Mouse (Mus musculus) CD8-positive naive resting alpha-beta T cell, adult 2 months (primary cell): Measurements from ENCODE around the gene Gm266.
"Not testable (repeated sequence)": the region's sequence is repeated elsewhere in the genome, so short reads cannot be mapped to it uniquely, and the experiment has no call there.

Experiments
- DNase-seq, 2 experiments: peaks; one replicate each; pipeline ENCODE4 v3.0.0; 2022; ENCODE audit warnings: low read depth in 2 of 2, low spot score in 2 of 2

Gene Gm266

DNA sequence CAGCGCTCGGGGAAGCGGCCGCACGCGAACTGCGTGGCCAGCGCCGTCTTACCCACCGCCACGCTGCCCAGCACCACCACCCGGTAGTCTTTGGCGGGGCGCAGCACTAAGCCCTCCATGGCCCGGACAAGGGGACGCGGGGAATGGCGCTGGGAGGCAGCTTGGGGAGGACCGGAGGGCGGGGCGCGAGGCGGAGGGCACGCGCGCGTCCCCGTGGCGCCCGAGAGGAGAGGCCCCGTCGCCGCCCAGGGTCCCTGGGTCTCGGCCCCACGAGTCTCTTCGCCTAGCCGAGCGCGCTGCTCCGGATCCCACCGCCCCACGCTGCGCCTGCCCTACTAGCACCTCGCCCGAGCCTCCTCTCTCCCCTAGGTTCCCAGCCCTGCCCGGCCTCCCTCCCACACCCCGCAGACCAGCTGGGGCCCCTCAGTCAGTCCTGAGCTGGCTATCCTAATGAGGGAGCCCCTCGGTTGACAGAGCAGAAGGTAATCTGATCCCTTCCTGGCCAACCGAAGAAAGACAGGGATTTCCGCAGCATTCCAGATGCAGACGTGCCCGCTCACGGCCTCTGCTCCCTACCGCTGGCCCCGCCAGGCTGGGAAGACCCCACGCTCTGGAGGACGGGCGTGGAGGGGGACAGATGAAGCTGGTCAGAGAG is at the start of gene Gm266:
Gene Gm266, minus strand, starts transcription at position 172 of the 655 bp plus-strand sequence.
- no peak for DNase-seq

- DNase-seq, result no peak
These were observed 49.7 kb upstream of the Gm266 start for GRCm38 (mm10) chr12:111535281-111535680.

DNA sequence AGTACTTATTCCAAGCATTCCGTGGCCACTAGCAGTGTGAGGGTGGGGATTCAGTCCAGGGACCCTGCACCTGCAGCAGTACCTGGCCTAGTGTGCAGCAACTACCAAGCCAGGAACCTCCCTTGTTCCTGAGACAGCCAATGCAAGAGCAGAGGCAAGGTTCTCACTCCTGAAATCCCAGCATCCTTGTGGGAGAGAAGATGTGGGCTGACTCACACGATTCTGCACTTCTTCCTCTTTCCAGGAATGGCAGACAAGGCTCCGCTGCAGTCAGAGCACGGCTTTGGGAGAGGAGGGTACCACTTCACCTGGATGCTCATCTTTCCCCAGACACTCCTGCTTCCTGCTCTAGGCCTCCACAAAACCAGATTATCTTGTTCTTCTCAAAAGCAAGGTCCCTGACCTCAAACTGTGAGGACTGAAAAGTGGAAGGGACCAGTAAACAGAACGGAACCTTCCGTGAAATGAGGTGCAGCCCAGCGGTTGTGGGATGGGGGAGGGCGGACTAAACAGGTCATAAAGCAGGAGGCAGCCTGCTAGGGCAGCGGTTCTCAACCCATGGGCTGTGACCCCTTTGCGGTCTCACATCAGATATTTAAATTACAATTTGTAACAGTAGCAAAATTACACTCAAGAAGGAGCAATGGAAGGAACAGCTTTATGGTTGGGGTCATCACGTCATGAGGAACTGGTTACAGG is 47.6 kb upstream of the Gm266 start:
- no peak for DNase-seq

GRCm38 (mm10) chr12:111529192-111529591 is 43.6 kb upstream of the Gm266 start:
- no peak for DNase-seq

DNA sequence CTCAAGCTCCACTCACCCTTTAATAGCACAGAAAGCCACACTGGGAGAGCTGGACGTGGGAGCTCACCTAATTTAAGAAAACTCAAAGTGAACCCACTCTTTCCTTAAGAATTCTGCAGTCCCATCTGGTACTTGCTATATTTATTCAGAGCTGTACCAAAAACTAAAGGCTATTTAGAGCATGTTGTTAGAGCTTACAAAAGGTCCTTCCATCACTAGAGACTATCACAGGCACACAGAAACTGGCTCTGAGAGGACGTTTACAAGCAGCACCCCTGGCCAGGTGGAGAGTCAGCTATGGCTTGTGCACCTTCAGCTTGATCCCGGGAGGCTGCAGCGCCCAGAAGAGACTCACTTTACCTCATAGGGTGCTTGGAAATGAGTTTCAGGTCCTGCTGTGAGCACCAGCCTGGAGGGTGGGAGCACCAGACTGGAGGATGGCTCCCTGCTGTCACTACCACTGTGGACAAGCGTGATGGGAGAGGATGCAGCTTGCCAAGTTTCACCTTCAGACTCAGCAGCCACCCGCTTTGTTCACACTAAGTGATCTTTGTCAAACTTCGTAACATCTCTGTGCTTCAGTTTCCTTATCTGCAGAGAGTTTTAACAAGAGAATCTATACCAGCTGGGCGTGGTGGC is 42.1 kb upstream of the Gm266 start:
- no peak for DNase-seq

- no peak for DNase-seq
These were observed 39.3 kb upstream of the Gm266 start for GRCm38 (mm10) chr12:111524883-111525282.

DNA sequence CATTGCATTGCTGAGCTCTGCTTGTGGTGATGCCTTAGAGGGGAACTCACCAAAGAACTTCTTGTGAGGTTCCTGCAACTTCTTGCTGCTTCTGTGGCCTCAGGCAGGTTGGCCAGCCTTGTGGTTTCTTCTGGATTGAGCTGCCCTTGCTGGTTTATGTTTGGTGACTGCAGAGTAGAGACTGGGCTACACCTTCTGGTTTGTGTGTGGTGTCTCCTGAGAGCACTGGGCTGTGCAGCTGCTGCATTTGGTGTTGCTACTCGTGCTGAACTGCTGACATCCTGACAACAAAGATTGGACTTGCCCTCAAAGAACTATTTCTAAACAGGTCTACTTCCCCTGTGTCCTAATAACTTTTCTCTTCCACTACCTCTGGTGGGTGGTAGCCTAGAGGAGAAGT is 38.8 kb upstream of the Gm266 start:
- DNase-seq, result no peak

GRCm38 (mm10) chr12:111520994-111521393 is 35.4 kb upstream of the Gm266 start:
- DNase-seq, result no peak

GRCm38 (mm10) chr12:111519821-111520220 is 34.2 kb upstream of the Gm266 start:
- DNase-seq, result no peak

- no peak for DNase-seq
These were observed 32.8 kb upstream of the Gm266 start for GRCm38 (mm10) chr12:111518391-111518790.

GRCm38 (mm10) chr12:111517901-111518300 is 32.3 kb upstream of the Gm266 start:
- DNase-seq, result no peak

GRCm38 (mm10) chr12:111516826-111517225 is 31.2 kb upstream of the Gm266 start:
- no peak for DNase-seq

- no peak for DNase-seq
These were observed 30.3 kb upstream of the Gm266 start for GRCm38 (mm10) chr12:111515920-111516319.

DNA sequence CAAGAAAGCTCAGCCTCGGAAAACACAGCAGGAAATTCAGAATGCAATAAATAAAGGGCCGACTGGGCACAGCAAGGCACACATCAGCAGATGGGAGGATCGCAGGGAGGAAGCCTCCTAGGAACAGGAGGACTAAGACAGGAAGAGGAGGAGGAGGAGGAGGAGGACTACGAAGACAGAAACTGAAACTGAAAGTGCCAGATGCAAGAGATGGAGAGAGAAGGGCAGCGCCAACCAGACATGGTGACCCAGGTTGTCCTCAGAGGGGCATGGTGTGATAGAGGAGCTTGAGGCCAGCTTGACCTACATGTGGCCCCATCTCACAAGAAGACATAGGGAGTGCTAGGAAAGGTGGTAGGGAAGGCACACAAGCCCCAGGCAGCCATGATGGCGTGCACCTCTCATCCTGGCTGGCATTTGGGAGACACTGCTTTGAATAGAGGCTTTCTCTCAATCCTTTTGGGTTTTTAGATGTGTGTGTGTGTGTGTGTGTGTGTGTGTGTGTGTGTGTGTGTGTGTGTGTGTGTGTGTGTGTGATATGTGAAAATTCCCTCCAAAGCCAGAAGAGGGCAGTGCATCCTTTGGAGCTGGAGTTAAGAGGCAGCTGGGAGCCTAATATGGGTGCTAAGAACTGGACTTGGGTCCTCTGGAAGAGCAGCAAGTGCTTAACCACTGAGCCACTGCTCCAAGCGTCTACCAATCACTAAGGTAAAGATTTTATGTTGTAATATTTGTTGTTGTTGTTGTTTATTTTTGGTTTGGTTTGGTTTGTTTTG is 29.4 kb upstream of the Gm266 start:
- no peak for DNase-seq

GRCm38 (mm10) chr12:111514231-111514792 is 28.7 kb upstream of the Gm266 start:
- DNase-seq, result no peak

- no peak for DNase-seq
These were observed 28.1 kb upstream of the Gm266 start for GRCm38 (mm10) chr12:111513673-111514072.

- no peak for DNase-seq
These were observed 27.0 kb upstream of the Gm266 start for GRCm38 (mm10) chr12:111512572-111513063.

- DNase-seq, result not testable (repeated sequence)
These were observed 22.8 kb upstream of the Gm266 start for GRCm38 (mm10) chr12:111508438-111508837.

DNA sequence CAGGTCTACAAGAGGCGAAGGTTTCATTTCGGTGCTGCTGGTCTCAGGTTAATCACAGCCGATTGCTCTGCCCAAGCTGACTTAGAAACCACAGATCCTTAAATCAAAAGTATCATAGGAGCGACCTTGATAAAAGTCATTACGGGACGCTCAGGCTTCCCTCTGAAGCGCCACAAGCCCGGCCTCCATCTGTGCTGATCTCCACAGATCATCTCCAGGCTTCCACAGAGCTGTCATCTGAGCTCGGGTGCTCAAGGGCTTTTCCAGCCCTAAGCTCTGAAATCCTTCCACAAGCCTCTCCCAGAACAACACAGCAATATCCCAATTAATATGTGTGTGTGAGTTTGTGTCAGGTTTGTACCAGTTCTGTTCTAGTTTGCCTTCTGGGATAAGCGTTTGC is 22.3 kb upstream of the Gm266 start:
- no peak for DNase-seq

- DNase-seq, result no peak
These were observed 21.4 kb upstream of the Gm266 start for GRCm38 (mm10) chr12:111507001-111507400.

GRCm38 (mm10) chr12:111504904-111505303 is 19.3 kb upstream of the Gm266 start:
- DNase-seq, result peak; percentile 49 to 68
